Mouse (Mus musculus) monocyte, adult 5-6 weeks (primary cell): ENCODE measurements at regions not wholly inside any gene's neighbourhood (a gene's known extent, or its start where the extent isn't known, plus 50 kb on each side); places are given as distances from the start of the nearest gene placed in this dataset.
"Not testable (repeated sequence)": the region's sequence is repeated elsewhere in the genome, so short reads cannot be mapped to it uniquely, and the experiment has no call there.

Experiments
- ATAC-seq: fragments of 153-309, 156-312 bp; replicated peaks from 2 replicates; pipeline ENCODE4 v1.8.0; 2017; ENCODE audit warnings: mild to moderate bottlenecking; ENCODE audit not compliant: low TSS enrichment, insufficient number of reproducible peaks, severe bottlenecking, poor library complexity, low FRiP score

DNA sequence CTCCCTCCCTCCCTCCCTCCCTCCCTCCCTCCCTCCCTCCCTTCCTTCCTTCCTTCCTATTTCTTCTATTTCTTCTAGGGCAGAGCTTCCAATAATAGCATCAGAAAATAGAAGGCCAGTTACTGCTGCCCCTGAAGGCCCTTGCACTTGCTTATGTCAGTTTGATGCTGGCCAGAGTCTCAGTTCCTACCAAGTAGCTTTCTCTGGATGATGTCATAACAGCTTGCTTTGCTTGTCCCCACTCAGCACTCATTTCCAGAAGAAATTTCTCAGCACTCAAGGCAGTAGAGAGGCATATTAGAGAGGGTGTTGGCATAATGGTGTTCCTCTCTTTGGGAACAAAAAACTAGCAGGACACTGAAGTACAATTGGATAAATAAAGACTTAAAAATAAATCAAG is 811.6 kb upstream of the 4930444P10Rik start:
- no peak for ATAC-seq

DNA sequence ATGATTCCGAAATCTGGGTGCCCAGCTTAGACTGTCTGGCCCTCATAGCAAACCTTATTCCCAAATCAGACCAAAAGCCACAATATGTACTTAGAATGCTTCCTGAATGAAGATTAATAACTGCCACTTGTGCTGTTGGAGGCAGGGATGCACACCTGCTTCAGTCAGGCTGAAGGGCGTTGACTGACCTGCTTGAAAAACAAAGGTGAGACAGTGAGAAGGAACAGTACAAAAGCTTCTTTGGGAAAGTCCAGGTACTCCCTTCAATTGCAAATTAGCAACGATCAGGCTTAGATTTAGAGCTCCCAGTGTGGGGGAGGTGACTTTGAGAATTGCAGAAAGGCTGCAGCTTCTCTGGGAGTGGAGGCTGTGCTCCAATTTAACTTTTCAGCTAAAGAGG is 775.3 kb upstream of the 4930444P10Rik start:
- not testable (repeated sequence) for ATAC-seq

DNA sequence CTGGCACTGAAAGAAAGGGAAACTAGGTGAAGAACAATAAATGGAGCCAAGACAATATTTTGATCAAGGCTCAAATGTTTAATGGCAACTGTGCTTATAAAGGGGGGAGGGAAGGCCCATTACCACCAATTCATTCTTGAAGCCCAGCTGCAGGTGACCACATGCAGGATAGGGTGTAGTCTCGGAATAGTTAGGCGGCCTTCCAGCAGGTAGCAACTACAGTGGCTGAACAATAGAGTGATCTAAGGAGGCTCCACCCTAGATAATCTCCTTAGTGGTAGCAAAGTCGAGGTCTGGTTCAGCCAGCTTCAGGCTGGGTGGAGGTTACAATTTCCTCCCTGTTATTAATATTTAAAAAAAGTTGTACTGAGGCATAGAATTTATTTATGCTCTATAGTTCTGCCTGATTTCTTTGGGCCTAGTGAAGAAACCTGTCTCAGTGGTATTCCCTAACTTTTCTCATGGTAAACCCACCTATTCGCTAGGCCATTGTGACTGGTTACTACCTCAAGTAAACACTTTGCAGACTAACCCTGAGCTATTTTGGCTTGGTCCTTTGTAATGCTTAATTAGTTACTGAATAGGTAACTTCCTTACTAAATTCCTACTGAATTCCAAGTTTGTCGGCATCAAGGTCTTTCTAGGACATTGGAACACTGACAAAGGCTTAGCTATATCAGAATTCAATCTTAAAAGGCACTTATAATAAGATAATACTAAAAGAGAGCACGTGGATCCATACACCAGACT is 774.1 kb upstream of the 4930444P10Rik start:
- ATAC-seq: not testable (repeated sequence)

- no peak for ATAC-seq
Measured at GRCm38 (mm10) chr1:16837111-16837510, 744.0 kb upstream of the 4930444P10Rik start.

- ATAC-seq: not testable (repeated sequence)
Measured at GRCm38 (mm10) chr1:16824709-16825108, 731.6 kb upstream of the 4930444P10Rik start.

DNA sequence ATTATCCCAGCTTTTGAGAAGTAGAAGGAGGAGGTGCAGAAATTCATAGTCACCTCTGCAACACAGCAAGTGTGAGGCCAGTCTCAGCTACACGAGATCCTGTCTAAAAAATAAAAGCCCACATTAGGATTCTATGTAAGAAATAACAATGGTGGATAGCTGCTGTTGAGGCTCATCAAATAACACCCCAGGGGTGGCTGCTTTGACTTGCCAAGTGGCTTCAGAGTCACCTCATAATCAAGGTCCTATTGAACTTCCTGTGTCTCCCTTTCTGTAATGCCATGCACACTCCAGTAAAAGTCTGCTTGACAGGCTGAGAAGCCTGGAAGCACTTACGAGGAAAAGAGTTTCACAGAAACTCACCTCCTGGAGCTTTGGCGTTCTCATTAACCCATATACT is 730.9 kb upstream of the 4930444P10Rik start:
- no peak for ATAC-seq

DNA sequence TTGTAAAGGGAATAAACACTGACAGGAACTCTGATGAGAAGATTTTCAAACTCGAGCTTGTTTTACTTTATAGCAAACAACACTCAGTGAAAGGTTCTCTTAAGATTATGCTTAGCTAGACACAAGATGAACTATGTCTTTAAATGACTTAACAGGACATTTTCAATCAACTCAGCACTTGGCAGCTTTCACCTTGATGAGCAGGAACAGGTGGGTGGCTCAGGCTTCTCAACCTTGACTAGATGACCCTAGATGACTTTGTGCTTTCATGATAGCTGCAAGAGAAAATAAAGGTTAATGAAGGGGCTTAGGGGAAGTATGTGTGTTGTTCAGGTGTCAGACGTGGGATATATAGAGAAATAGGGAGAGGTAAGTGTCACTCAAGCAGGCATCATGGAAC is 728.1 kb upstream of the 4930444P10Rik start:
- ATAC-seq: no peak

- ATAC-seq: no peak
Measured at GRCm38 (mm10) chr1:16816572-16816971, 723.4 kb upstream of the 4930444P10Rik start.

GRCm38 (mm10) chr1:16815731-16816130 is 722.6 kb upstream of the 4930444P10Rik start:
- no peak for ATAC-seq

GRCm38 (mm10) chr1:16809370-16810150 is 716.4 kb upstream of the 4930444P10Rik start:
- ATAC-seq: no peak

DNA sequence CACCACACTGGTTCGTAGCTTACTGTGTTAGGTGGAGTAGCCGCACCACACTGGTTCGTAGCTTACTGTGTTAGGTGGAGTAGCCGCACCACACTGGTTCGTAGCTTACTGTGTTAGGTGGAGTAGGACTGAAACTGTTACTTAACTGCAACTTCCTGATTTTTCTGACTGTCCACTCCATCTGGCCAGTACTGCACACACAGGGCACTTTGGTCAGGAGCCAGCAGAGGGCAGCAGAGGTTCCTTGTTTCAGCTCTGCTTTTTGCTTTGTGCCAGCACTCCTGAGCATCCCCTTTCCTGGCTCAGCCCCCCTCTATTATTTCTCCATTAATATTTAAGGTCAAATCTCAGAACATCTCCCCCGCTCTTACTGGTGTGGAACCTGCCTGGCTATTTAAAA is 705.2 kb upstream of the 4930444P10Rik start:
- ATAC-seq: peak; percentile 97

- no peak for ATAC-seq
Measured at GRCm38 (mm10) chr1:16796449-16796848, 703.3 kb upstream of the 4930444P10Rik start.

DNA sequence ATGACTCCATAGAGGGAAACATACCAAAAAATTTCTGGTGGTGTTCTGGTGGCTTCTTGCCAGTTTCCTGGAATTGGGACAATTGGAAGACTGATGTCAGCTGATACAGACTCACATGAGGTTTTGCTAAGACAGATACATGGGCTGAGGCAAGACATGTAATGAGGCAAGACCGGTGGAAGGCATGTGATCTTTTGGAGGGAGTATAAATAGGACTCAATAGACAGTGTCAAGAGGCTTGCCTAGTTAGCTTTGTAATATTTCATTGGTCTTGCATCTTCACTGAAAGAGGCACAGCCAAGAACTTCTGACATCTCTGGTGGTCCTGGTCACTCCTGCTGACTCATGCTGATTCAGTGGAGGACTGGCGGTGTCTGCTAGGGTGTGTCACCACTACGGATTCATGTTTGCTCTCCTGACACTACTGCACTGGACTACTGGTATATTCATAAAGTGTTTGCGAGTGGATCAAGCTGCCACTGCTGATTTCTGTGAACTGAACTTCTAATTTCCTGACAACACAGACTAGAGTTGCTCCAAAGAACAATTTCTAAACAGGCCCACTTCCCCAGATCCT is 697.7 kb upstream of the 4930444P10Rik start:
- no peak for ATAC-seq

- no peak for ATAC-seq
Measured at GRCm38 (mm10) chr1:16779791-16780190, 686.7 kb upstream of the 4930444P10Rik start.

DNA sequence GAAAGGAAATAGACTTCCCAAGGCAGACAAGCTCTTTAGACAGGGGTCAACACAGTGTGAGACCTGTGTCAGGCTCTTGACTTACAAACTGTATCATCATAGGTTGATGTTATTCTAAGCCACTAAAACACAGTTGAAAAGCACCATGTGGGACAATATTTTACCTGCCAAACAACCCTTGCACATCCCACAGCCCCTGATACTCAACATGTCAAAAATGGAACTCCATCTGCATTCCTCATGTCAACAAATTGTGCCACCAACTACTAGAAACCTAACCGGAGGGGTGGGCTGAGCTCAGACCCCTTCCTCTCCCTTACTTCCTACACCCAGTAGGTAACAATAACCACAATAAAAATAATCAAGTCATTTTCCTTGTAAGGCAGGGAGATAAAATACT is 667.8 kb upstream of the 4930444P10Rik start:
- no peak for ATAC-seq
